Mouse (Mus musculus): ENCODE measurements at regions not wholly inside any gene's neighbourhood (a gene's known extent, or its start where the extent isn't known, plus 50 kb on each side); places are given as distances from the start of the nearest gene placed in this dataset.

- TF ChIP-seq CTCF (IDR thresholded peaks at IDR 0.05; ENCODE audit: insufficient read depth, low read length) (no peak), POLR2A (IDR thresholded peaks at IDR 0.05; ENCODE audit: borderline replicate concordance, extremely low read depth, low read depth, low read length) (no peak)
These were observed 97.4 kb upstream of the Dock11 start for GRCm38 (mm10) chrX:35791273-35791672.

Data from lung, adult 2 months (tissue).